Mouse (Mus musculus) hindbrain, embryonic 13.5 days (tissue): ENCODE results near the gene Pofut1. TPM values are rescaled to one million over a fixed set of nuclear protein-coding genes. Genes with fewer than 3 reads are reported as not detected.
A peak's percentile ranks its signal among the peaks of the same experiment; 100 is the strongest.

Source experiments
- ATAC-seq: fragments of 200-750 bp; cut with Nextera tagmentation; 2 replicates; pipeline ENCODE4 v1.8.0; 2017; ENCODE audit warnings: moderate TSS enrichment; ENCODE audit not compliant: low FRiP score
- H3K27ac ChIP-seq: fragments of 300-500 bp; sonication (generic); 2 replicates; pipeline ENCODE4 v1.5.1; 2015; ENCODE audit warnings: inconsistent platforms, mild to moderate bottlenecking, moderate library complexity
- H3K27me3 ChIP-seq: fragments of 300-500 bp; sonication (generic); 2 replicates; pipeline ENCODE4 v1.6.1; 2015; ENCODE audit warnings: mild to moderate bottlenecking, inconsistent platforms
- H3K36me3 ChIP-seq: fragments of 300-500 bp; sonication (generic); 2 replicates; pipeline ENCODE4 v1.6.1; 2015; ENCODE audit warnings: mild to moderate bottlenecking, inconsistent platforms
- H3K4me1 ChIP-seq: fragments of 300-500 bp; sonication (generic); replicated peaks from 2 replicates; pipeline ENCODE4 v1.6.1; 2015; ENCODE audit warnings: inconsistent platforms
- H3K4me2 ChIP-seq: fragments of 300-500 bp; sonication (generic); 2 replicates; pipeline ENCODE4 v1.6.1; 2015; ENCODE audit warnings: inconsistent platforms, mild to moderate bottlenecking, moderate library complexity
- H3K4me3 ChIP-seq: fragments of 300-500 bp; sonication (generic); 2 replicates; pipeline ENCODE4 v1.5.1; 2015; ENCODE audit warnings: mild to moderate bottlenecking, inconsistent platforms
- H3K9ac ChIP-seq: fragments of 300-500 bp; sonication (generic); 2 replicates; pipeline ENCODE4 v1.6.1; 2015; ENCODE audit warnings: mild to moderate bottlenecking, inconsistent platforms
- H3K9me3 ChIP-seq: fragments of 300-500 bp; sonication (generic); 2 replicates; pipeline ENCODE4 v1.6.1; 2016; ENCODE audit warnings: inconsistent platforms
- WGBS: fragments of 180-500 bp; shearing (Covaris S2); methylation state at CpG from one replicate; pipeline ENCODE4 v1.1.7; 2015; 5-methylcytosine and 5-hydroxymethylcytosine counted together
- polyA plus RNA-seq: library from polyadenylated mRNA; unstranded; fragments of >200 nt; fragmentation: Nextera tagmentation; extraction: Ambion mirVana; gene quantifications from 2 replicates; pipeline ENCODE4 v1.2.1, GENCODE M21; 2015

Pofut1 gene
- polyA plus RNA-seq, 1 experiment from 2014 or later = 5.5 TPM

GRCm38 (mm10) chr2:153298863-153299262 lies 57.5 kb downstream of the Pofut1 start:
- Histone ChIP-seq H3K27ac (no peak overlapping the region), H3K4me3 (no peak overlapping the region), H3K4me2 (no peak overlapping the region), H3K36me3 (peaks cover 3% of the 10 kb centered on the region; the same call in 1 of the 2 replicates), H3K27me3 (no peaks in the 10 kb centered on the region), H3K9me3 (no peaks in the 10 kb centered on the region), H3K9ac (no peak overlapping the region), H3K4me1 (0 out of 2 replicates have a peak, but pooled peaks cover 6% of the 10 kb centered on the region)
- WGBS = 80% methylated on average over 4 of the region's 4 CpGs
- no peak for ATAC-seq

DNA sequence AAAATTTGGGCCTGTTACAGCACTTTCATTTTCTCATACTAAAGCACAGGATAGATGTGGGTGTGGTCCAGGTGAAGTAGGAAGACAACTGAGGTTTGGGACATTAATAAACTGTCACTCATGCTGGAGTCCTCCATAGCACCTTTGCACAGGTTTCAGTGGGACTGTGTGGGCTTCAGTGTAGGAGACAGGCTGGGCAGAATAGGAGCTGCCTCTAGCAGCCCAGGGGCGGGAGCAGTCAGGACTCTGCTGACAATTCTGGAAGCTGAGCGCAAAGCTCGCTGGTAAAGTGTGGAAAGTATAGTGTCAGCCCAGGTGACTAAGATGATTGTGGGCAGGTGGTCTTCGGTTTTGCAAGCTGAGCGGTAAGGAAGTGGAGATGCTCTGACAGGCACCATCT lies 59.8 kb downstream of the Pofut1 start:
- Histone ChIP-seq H3K4me3 (no peak overlapping the region), H3K27me3 (no peaks in the 10 kb centered on the region), H3K9me3 (no peaks in the 10 kb centered on the region), H3K36me3 (peaks cover 3% of the 10 kb centered on the region; the same call in 1 of the 2 replicates), H3K9ac (no peak overlapping the region), H3K4me2 (no peak overlapping the region), H3K4me1 (peaks cover 6% of the 10 kb centered on the region; the same call in 1 of the 2 replicates), H3K27ac (no peak overlapping the region)
- no peak for ATAC-seq
- WGBS = 93% methylated on average over 5 of the region's 5 CpGs

DNA sequence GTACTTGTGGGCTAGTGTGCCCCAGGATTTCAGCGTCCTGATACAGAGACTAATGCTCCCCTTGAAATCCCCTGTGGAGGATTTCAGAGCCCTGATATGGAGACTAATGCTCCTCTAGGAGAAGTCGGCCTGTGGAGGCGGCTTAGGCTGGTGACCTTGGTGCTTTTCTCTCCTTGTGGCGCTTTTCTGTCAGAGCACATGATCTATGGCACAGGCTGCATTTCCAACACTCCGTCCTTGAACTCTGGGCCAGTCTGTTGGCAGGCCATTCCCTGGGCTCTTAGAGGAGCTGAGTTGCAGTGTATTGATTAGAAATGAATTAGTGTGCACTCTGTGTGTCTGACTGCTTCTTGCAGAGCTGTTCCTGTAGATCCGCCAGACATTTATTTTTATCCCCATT lies 63.9 kb downstream of the Pofut1 start:
- H3K4me1 ChIP-seq = peaks cover 10% of the 10 kb centered on the region; the same call in 1 of the 2 replicates
- peak overlapping the region; percentile 41; the same call in 1 of the 2 replicates for H3K27ac ChIP-seq
- no peaks in the 10 kb centered on the region for H3K36me3 ChIP-seq
- no peak overlapping the region for H3K4me3 ChIP-seq
- no peak overlapping the region for H3K4me2 ChIP-seq
- ATAC-seq = no peak
- H3K9ac ChIP-seq = peak overlapping the region; percentile 43; the same call in 1 of the 2 replicates
- WGBS = 65% methylated on average over 6 of the region's 6 CpGs
- no peaks in the 10 kb centered on the region for H3K27me3 ChIP-seq
- H3K9me3 ChIP-seq = no peaks in the 10 kb centered on the region

DNA sequence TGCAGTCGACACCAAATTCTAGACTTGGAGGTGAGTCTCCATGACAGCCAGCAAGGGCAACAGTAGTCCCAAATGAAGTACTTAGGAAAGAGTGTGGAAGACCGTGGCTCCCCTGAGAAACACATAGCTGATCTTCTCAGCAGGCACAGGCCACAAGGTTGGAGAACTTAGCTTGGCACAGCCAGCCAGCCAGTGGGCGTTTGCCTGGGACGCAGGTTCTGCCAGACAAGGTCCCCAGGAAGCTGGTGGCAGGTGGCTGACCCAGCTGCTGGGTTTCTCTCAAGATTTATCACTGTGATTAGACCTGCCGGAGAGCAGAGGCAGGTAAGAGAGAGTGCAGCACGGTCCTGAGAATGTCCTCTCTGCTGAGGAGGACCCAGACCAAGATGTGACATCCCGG lies 67.3 kb downstream of the Pofut1 start:
- Histone ChIP-seq H3K27me3 (no peaks in the 10 kb centered on the region), H3K4me2 (no peak overlapping the region), H3K27ac (no peak overlapping the region; the same call in 1 of the 2 replicates), H3K9ac (no peak overlapping the region), H3K4me1 (peaks cover 10% of the 10 kb centered on the region; the same call in 1 of the 2 replicates), H3K36me3 (0 out of 2 replicates have a peak, but pooled peaks cover 7% of the 10 kb centered on the region), H3K9me3 (no peaks in the 10 kb centered on the region), H3K4me3 (no peak overlapping the region)
- WGBS = 84% methylated on average over 7 of the region's 7 CpGs
- no peak for ATAC-seq

DNA sequence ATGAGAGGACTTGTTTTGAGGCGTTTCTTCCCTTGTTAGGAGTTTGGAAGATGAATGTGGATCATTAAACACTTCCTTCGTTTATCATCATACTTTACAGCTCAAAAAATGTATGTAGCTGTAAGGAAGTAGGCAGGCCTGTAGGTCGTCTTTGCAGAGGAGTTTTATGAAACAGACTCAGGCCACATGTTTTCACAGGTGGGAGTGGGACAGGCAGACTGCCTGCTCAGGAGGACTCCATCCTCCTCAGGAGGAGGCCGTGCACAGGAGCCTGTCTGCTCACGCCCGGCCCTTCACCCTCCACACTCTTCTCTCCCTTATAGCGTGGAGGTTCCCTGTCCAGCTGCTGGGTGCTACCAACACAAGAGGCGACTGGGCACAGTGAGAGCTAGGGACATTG lies 67.8 kb downstream of the Pofut1 start:
- 0 out of 2 replicates have a peak, but pooled peaks cover 7% of the 10 kb centered on the region for H3K36me3 ChIP-seq
- no peak overlapping the region for H3K4me3 ChIP-seq
- 74% methylated on average over 8 of the region's 8 CpGs for WGBS
- H3K27me3 ChIP-seq = no peaks in the 10 kb centered on the region
- no peak overlapping the region for H3K4me2 ChIP-seq
- peaks cover 10% of the 10 kb centered on the region; the same call in 1 of the 2 replicates for H3K4me1 ChIP-seq
- H3K9ac ChIP-seq = no peak overlapping the region
- ATAC-seq = no peak
- H3K27ac ChIP-seq = no peak overlapping the region; the same call in 1 of the 2 replicates
- no peaks in the 10 kb centered on the region for H3K9me3 ChIP-seq

- no peak for ATAC-seq
- no peak overlapping the region for H3K9ac ChIP-seq
- H3K27me3 ChIP-seq = no peaks in the 10 kb centered on the region
- no peaks in the 10 kb centered on the region for H3K9me3 ChIP-seq
- WGBS = 84% methylated on average over 6 of the region's 6 CpGs
- 0 out of 2 replicates have a peak, but pooled peaks cover 10% of the 10 kb centered on the region for H3K36me3 ChIP-seq
- peaks cover 7% of the 10 kb centered on the region; the same call in 1 of the 2 replicates for H3K4me1 ChIP-seq
- no peak overlapping the region for H3K4me3 ChIP-seq
- H3K4me2 ChIP-seq = no peak overlapping the region
- H3K27ac ChIP-seq = no peak overlapping the region
Observed at GRCm38 (mm10) chr2:153310228-153310627, 68.9 kb downstream of the Pofut1 start.

DNA sequence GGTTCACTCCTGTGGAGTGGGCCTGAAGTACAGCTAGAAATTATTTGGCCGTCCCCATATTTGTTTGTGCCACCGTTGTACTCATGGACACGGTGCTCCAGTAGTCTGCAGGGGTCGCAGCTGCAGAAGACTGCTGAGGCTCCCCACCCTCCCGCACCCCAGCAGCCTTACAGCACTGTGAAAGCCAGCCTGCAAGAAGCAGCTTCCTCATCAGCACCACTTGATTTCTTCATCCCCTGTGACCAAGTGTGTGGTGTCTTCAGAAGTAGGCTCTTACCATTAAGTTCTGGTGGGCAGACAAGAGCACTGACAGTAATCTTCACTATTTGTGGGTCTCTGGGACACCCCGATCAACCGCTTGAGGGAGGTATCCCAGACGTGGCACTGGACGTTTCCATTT lies 71.6 kb downstream of the Pofut1 start:
- Histone ChIP-seq H3K9me3 (no peaks in the 10 kb centered on the region), H3K4me1 (0 out of 2 replicates have a peak, but pooled peaks cover 6% of the 10 kb centered on the region), H3K27me3 (no peaks in the 10 kb centered on the region), H3K9ac (no peak overlapping the region), H3K36me3 (peaks cover 29% of the 10 kb centered on the region), H3K4me3 (no peak overlapping the region), H3K27ac (no peak overlapping the region), H3K4me2 (no peak overlapping the region)
- no peak for ATAC-seq
- 88% methylated on average over 9 of the region's 9 CpGs for WGBS

- Histone ChIP-seq H3K4me1 (no peaks in the 10 kb centered on the region), H3K9me3 (no peaks in the 10 kb centered on the region), H3K27ac (no peak overlapping the region), H3K36me3 (peaks cover 71% of the 10 kb centered on the region), H3K4me2 (no peak overlapping the region), H3K9ac (no peak overlapping the region), H3K27me3 (no peaks in the 10 kb centered on the region), H3K4me3 (no peak overlapping the region)
- no peak for ATAC-seq
- WGBS = 94% methylated on average over 4 of the region's 4 CpGs
Observed at GRCm38 (mm10) chr2:153318408-153318807, 77.1 kb downstream of the Pofut1 start.

DNA sequence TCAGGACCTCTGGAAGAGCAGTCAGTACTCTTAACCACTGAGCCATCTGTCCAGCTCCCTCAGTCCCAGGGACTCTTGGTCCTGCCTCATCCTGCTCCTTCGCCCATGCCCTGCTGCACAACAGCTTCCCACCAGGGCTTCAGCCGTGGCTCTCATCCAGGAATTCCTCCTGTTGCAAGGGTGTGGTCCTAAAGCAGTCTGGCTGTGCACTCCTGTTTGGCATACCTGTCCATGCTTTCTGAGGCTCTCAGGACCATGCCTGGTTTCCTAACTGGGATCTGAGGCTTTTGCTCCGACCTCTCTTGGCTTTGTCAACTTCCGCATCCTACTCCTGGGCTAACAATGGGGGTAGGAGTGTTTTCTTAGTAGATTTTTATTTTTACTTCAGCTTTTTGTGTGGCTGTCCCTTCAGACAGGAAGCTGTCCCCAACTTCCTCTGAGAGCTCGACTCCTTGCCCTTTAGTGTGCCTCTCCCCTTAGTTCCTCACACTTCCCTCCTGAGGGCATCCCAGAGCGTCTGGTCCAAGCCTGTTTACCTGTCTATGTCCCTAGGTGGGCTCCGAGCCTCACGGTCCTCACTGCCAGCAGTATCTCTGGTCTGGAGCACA lies 77.8 kb downstream of the Pofut1 start:
- Histone ChIP-seq H3K27ac (no peak overlapping the region), H3K36me3 (peaks cover 78% of the 10 kb centered on the region)
- WGBS = 84% methylated on average over 8 of the region's 8 CpGs

More for the DNA sequence above, 77.8 kb downstream of the Pofut1 start:
- Histone ChIP-seq H3K4me3 (no peak overlapping the region), H3K9ac (no peak overlapping the region), H3K27me3 (no peaks in the 10 kb centered on the region), H3K4me2 (no peak overlapping the region), H3K4me1 (no peaks in the 10 kb centered on the region), H3K9me3 (no peaks in the 10 kb centered on the region)
- no peak for ATAC-seq

Other genes starting within 250 kb of the Pofut1 start
- 189 and 197 TPM in 2 replicates for gene Pdrg1, start 226.1 kb upstream of the Pofut1 start, polyA plus RNA-seq
- gene Xkr7, start 209.7 kb upstream of the Pofut1 start, polyA plus RNA-seq = 1.7 and 2.0 TPM in 2 replicates
- 1.3 and 1.9 TPM in 2 replicates for gene Ccm2l, start 175.6 kb upstream of the Pofut1 start, polyA plus RNA-seq
- gene Hck, start 133.1 kb upstream of the Pofut1 start, polyA plus RNA-seq = 1.7 and 2.2 TPM in 2 replicates
- gene Tm9sf4, start 80.2 kb upstream of the Pofut1 start, polyA plus RNA-seq = 77.2 and 79.3 TPM in 2 replicates
- gene Tspyl3, start 16.1 kb upstream of the Pofut1 start, polyA plus RNA-seq = 25.7 and 28.6 TPM in 2 replicates
- 7.2 and 8.1 TPM in 2 replicates for gene Plagl2, start 107 bp upstream of the Pofut1 start, polyA plus RNA-seq
- 16.2 and 16.9 TPM in 2 replicates for gene Kif3b, start 49.9 kb downstream of the Pofut1 start, polyA plus RNA-seq
- 10.2 and 10.4 TPM in 2 replicates for gene Asxl1, start 104.3 kb downstream of the Pofut1 start, polyA plus RNA-seq